Mouse (Mus musculus): ENCODE data around the gene Eapp. TPM values are rescaled to one million over a fixed set of nuclear protein-coding genes. Genes with fewer than 3 reads are reported as not detected.
A peak's percentile ranks its signal among the peaks of the same experiment; 100 is the strongest.

Eapp gene
- polyA plus RNA-seq, 1 experiment from 2014 or later, result 49.2 TPM

MicroRNAs encoded within 50 kb of the gene (microRNA counts, 519-probe panel; counts per million panel counts)
- 322 counts per million, percentile 70 among the panel's probes with 10 or more counts for microRNA mmu-miR-1892

Small RNAs within 50 kb of the gene (microRNA-seq; reads per million reads assigned to microRNA genes)
- gene Mir1892, result not detected

Other genes with a start within 250 kb of the Eapp start
- 156 and 168 TPM in 2 replicates for gene Sptssa, start 39.3 kb downstream of the Eapp start, polyA plus RNA-seq (2014; fragmentation: Nextera tagmentation; extraction: Ambion mirVana)
- gene Snx6, start 99.8 kb upstream of the Eapp start, polyA plus RNA-seq (2014; fragmentation: Nextera tagmentation; extraction: Ambion mirVana), result 110 and 125 TPM in 2 replicates
- 537 and 540 TPM in 2 replicates for gene Cfl2, start 167.0 kb upstream of the Eapp start, polyA plus RNA-seq (2014; fragmentation: Nextera tagmentation; extraction: Ambion mirVana)